ENCODE assay signal across 7 mouse cellular contexts in the genomic region with DNA sequence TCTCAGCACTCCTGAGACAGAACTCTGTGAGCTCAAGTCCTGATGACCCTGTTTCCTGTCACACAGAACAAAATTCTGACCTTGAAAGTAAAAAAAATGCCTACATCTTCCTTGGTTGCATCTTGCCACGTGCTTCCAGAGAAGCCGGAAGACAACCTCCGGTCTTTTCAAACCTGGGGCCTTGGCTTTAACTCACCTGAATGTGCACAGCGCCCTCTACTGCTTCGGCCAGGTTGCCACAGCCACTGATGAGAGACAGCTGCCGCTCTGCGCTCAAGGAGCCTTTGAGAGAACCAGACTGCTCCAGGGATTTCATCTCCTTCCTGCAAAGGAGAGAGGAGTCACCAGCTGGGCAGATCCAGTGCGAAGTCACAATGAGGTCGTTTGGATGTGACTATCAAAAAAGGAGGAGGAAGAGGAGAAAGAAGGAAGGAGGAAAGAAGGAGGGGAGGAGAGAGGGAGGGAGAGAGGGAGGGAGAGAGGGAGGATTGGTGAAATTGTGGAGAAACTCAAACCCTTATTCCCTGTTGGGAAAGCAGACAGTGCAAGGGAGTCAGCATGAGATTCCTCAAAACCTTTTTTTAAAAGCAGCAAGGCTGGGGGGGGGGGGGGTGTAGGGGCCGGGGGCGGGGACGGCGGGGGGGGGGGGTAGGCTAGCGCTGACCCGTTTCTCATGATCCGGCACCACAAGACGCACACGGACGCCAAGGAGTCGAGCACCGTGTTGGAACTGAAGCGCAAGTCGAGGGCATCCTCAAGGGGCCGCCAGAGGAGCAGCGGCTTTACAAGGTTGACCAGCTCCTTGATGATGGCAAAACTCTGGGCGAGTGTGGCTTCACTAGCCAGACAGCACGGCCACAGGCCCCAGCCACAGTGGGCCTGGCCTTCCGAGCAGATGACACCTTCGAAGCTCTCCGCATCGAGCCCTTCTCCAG. TPM values are rescaled to one million over a fixed set of nuclear protein-coding genes. Genes with fewer than 3 reads are reported as not detected.
A peak's percentile ranks its signal among the peaks of the same experiment; 100 is the strongest.
DNase-seq lines count a peak whose midpoint lies in the region; ATAC-seq and TF ChIP-seq lines count a peak whose summit lies in the region.

No protein-coding gene starts in this region.

- no peak overlapping the region for H3K9ac ChIP-seq in intestine, postnatal 0 days (ENCODE audit: low read depth, low read length)
- no peak overlapping the region for H3K9ac ChIP-seq in midbrain, embryonic 13.5 days (replicated peaks)

- H3K4me2 ChIP-seq in intestine, postnatal 0 days (replicated peaks; ENCODE audit: low read depth), result no peak overlapping the region; the same call in 1 of the 2 replicates
- H3K4me2 ChIP-seq in midbrain, embryonic 13.5 days (replicated peaks), result peak overlapping the region; percentile 40

- H3K27me3 ChIP-seq in intestine, postnatal 0 days (replicated peaks; ENCODE audit: control insufficient read depth, insufficient read depth, low read length), result no peaks in the 10 kb centered on the region
- 0 out of 2 replicates have a peak, but pooled peaks cover 8% of the 10 kb centered on the region for H3K27me3 ChIP-seq in midbrain, embryonic 13.5 days

- no peak overlapping the region for H3K27ac ChIP-seq in intestine, postnatal 0 days (ENCODE audit: low read depth, low read length)
- H3K27ac ChIP-seq in midbrain, embryonic 13.5 days, result no peak overlapping the region

- H3K36me3 ChIP-seq in intestine, postnatal 0 days (ENCODE audit: control insufficient read depth, insufficient read depth), result peaks cover 4% of the 10 kb centered on the region; the same call in 1 of the 2 replicates
- no peaks in the 10 kb centered on the region for H3K36me3 ChIP-seq in midbrain, embryonic 13.5 days

- peak; percentile 44 for DNase-seq in adrenal gland, adult 8-10 months
- DNase-seq in embryo, embryonic 11 days, result peak; percentile 91
- peak; percentile 50 to 54 for DNase-seq in gastrocnemius, postnatal 36 days
- peak; percentile 75 to 80 for DNase-seq in left cerebral cortex, postnatal 25 days (ENCODE audit: low spot score in 2 of 2)
- DNase-seq in spleen, postnatal 14 days (ENCODE audit: low spot score in 2 of 2), result peak; percentile 19 to 36

- intact Hi-C loops in gastrocnemius, postnatal 36 days (cut with DNase I), result loop anchor here (1.0 kb wide), 1 partner anchor 254 kb away; no protein-coding TSS in a partner anchor
- intact Hi-C loops in left cerebral cortex, postnatal 25 days (cut with DNase I), result loop anchor here (1.0 kb wide), 1 partner anchor 254 kb away; no protein-coding TSS in a partner anchor

- no peak overlapping the region for H3K4me3 ChIP-seq in intestine, postnatal 0 days (ENCODE audit: low read depth, low read length)
- 0 out of 2 replicates have a peak overlapping the region, but pooled peaks have one; percentile 5 for H3K4me3 ChIP-seq in midbrain, embryonic 13.5 days (replicated peaks)

- no peaks in the 10 kb centered on the region for H3K4me1 ChIP-seq in intestine, postnatal 0 days (replicated peaks; ENCODE audit: control insufficient read depth, insufficient read depth, low read length)
- peaks cover 5% of the 10 kb centered on the region; the same call in 1 of the 2 replicates for H3K4me1 ChIP-seq in midbrain, embryonic 13.5 days (replicated peaks)

- peak; percentile 96 for TF ChIP-seq CTCF in intestine, postnatal 0 days (IDR thresholded peaks at IDR 0.05; ENCODE audit: low read depth)

- no peaks in the 10 kb centered on the region for H3K9me3 ChIP-seq in intestine, postnatal 0 days (ENCODE audit: control insufficient read depth)
- H3K9me3 ChIP-seq in midbrain, embryonic 13.5 days, result no peaks in the 10 kb centered on the region

- WGBS in intestine, postnatal 0 days, result 20% methylated on average over 24 of the region's 31 CpGs
- WGBS in midbrain, embryonic 13.5 days, result 11% methylated on average over 29 of the region's 31 CpGs

- peak; percentile 54 for ATAC-seq in intestine, postnatal 0 days
- peak; percentile 82 for ATAC-seq in midbrain, embryonic 13.5 days

RNA-seq across cellular contexts. Expression of gene Cryl1, which starts 35.3 kb away (rescaled TPM):
- total RNA-seq in adrenal gland, adult 8-10 months (2022), result 10 to 100 TPM; 11.2 to 16.0 (median 12.6) TPM
- total RNA-seq in gastrocnemius, postnatal 36 days (2021), result 1 to 10 TPM; 5.0 to 5.4 TPM
- polyA plus RNA-seq in intestine, postnatal 0 days (2015; fragmentation: Nextera tagmentation; extraction: Ambion mirVana), result 153 and 173 TPM in 2 replicates
- total RNA-seq in left cerebral cortex, postnatal 25 days (2021), result 10 to 100 TPM; 15.9 to 17.5 TPM
- polyA plus RNA-seq in midbrain, embryonic 13.5 days (2015; fragmentation: Nextera tagmentation; extraction: Ambion mirVana), result 5.6 and 6.6 TPM in 2 replicates

Comparison
In these comparisons a context has a peak if more than half of its experiments do, and no peak if none do; other contexts are left out.
1. DNase-seq: peak in every context shown above with its lines; median percentile 91 in embryo, embryonic 11 days; 78 in left cerebral cortex, postnatal 25 days; 52 in gastrocnemius, postnatal 36 days; 44 in adrenal gland, adult 8-10 months; 28 in spleen, postnatal 14 days.